Mouse (Mus musculus) adrenal gland, postnatal 14 days (tissue): ENCODE measurements around the gene Brix1. TPM values are rescaled to one million over a fixed set of nuclear protein-coding genes. Genes with fewer than 3 reads are reported as not detected.
A peak's percentile ranks its signal among the peaks of the same experiment; 100 is the strongest.
"Not testable (repeated sequence)": the region's sequence is repeated elsewhere in the genome, so short reads cannot be mapped to it uniquely, and the experiment has no call there.

Experiments used
- DNase-seq: peaks from one replicate; pipeline ENCODE4 v3.0.0; 2021; ENCODE audit warnings: mixed read lengths
- long read RNA-seq, 2 experiments: library from polyadenylated mRNA; stranded (forward); transcript quantifications; one replicate each; pipeline ENCODE4 v2.0.0; 2021
- total RNA-seq: library from RNA; stranded (reverse); gene quantifications from 2 replicates; pipeline ENCODE4 v1.2.3, GENCODE M21; 2021

Gene Brix1
- total RNA-seq: 49.0 and 54.0 TPM in 2 replicates
- long read RNA-seq, experiment 1, transcript Brix1-201 (10 exons, 2,664 nt): major isoform, 104 of 112 reads
- long read RNA-seq, experiment 1, partial matches to known transcripts: 1 of 112 reads
- long read RNA-seq, experiment 1, other reads (novel, unspliced or antisense): 7 of 112 reads
- long read RNA-seq, experiment 2, transcript Brix1-201 (10 exons, 2,664 nt): major isoform, 106 of 121 reads
- long read RNA-seq, experiment 2, partial matches to known transcripts: 1 of 121 reads
- long read RNA-seq, experiment 2, other reads (novel, unspliced or antisense): 14 of 121 reads

GRCm38 (mm10) chr15:10485484-10486364 lies at the start of gene Brix1, which contains the start of gene Rad1:
Gene Brix1, minus strand, starts transcription at chr15:10485947.
Gene Rad1, plus strand, starts transcription at chr15:10486018.
- DNase-seq: peak; percentile 95

GRCm38 (mm10) chr15:10534591-10534990 lies 48.8 kb upstream of the Brix1 start:
- DNase-seq: no peak

- DNase-seq: not testable (repeated sequence)
Observed at GRCm38 (mm10) chr15:10533361-10533760, 47.6 kb upstream of the Brix1 start.

- no peak for DNase-seq
Observed at GRCm38 (mm10) chr15:10531352-10531751, 45.6 kb upstream of the Brix1 start.

- no peak for DNase-seq
Observed at GRCm38 (mm10) chr15:10525896-10526295, 40.1 kb upstream of the Brix1 start.

GRCm38 (mm10) chr15:10515166-10515565 lies 29.4 kb upstream of the Brix1 start:
- DNase-seq: no peak

GRCm38 (mm10) chr15:10506099-10506498 lies 20.4 kb upstream of the Brix1 start:
- DNase-seq: peak; percentile 61

GRCm38 (mm10) chr15:10500838-10501719 lies 15.3 kb upstream of the Brix1 start:
- DNase-seq: peak; percentile 67

GRCm38 (mm10) chr15:10500035-10500434 lies 14.3 kb upstream of the Brix1 start:
- no peak for DNase-seq

GRCm38 (mm10) chr15:10499593-10499992 lies 13.8 kb upstream of the Brix1 start:
- DNase-seq: no peak

GRCm38 (mm10) chr15:10496696-10497095 lies 10.9 kb upstream of the Brix1 start:
- DNase-seq: not testable (repeated sequence)

GRCm38 (mm10) chr15:10495944-10496343 lies 10.2 kb upstream of the Brix1 start:
- no peak for DNase-seq

GRCm38 (mm10) chr15:10490101-10490500 lies 4.4 kb upstream of the Brix1 start:
- DNase-seq: no peak

GRCm38 (mm10) chr15:10487246-10487645 lies 1.5 kb upstream of the Brix1 start:
- no peak for DNase-seq

GRCm38 (mm10) chr15:10486365-10486839 lies 655 bp upstream of the Brix1 start:
- DNase-seq: no peak

- DNase-seq: no peak
Observed at GRCm38 (mm10) chr15:10470941-10471340, 14.8 kb downstream of the Brix1 start.

GRCm38 (mm10) chr15:10470151-10470831 lies 15.5 kb downstream of the Brix1 start, which contains the start of gene Dnajc21:
Gene Dnajc21, minus strand, starts transcription at chr15:10470516.
- DNase-seq: peak; percentile 94

- no peak for DNase-seq
Observed at GRCm38 (mm10) chr15:10469641-10470150, 16.1 kb downstream of the Brix1 start.

GRCm38 (mm10) chr15:10468761-10469160 lies 17.0 kb downstream of the Brix1 start:
- DNase-seq: no peak

- no peak for DNase-seq
Observed at GRCm38 (mm10) chr15:10464678-10465077, 21.1 kb downstream of the Brix1 start.

- no peak for DNase-seq
Observed at GRCm38 (mm10) chr15:10463555-10463954, 22.2 kb downstream of the Brix1 start.
